Mouse (Mus musculus) CD4-positive, CD25-positive, alpha-beta regulatory T cell, adult 2 months (primary cell): ENCODE measurements around the gene Macrod1.

Experiments
- DNase-seq: peaks from one replicate; pipeline ENCODE4 v3.0.0-alpha.2; 2012; ENCODE audit warnings: low read depth, low spot score

Gene Macrod1

DNA sequence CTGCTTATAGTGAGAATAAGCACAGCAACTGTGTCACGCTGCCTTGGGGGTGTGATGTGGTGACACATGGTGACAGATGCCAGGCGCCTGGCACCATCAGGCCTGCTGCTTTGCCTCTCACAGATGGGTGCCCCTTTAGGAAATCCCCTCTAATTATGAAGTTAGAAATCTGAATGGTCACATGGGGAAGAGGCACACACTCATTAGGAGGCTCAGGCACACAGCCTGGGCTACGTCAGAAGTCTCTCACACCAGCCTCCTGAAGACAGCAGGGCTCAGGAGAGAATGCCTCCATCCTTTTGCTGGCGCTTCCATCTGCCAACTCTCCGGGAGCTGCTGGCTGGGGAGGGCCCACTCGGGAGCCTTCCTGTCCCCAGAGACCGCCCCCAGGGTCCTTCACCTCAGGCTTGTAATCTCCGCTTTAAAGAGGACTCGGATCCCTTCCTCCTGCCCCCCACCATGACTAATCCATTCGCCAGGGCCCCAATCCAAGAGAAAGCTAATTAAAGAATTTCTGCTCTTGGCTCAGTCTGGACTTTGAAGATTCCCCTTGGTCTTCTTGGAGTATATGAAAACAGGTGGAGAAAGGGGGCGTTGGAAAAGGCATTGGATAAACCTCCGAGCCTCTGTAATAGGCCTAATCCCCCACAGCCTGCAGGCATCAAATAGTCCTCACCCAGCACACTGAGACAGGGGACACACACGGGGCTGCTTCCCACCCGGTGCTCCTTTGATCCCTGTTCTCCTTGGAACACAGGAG is 26.6 kb downstream of the Macrod1 start:
- DNase-seq: no peak

DNA sequence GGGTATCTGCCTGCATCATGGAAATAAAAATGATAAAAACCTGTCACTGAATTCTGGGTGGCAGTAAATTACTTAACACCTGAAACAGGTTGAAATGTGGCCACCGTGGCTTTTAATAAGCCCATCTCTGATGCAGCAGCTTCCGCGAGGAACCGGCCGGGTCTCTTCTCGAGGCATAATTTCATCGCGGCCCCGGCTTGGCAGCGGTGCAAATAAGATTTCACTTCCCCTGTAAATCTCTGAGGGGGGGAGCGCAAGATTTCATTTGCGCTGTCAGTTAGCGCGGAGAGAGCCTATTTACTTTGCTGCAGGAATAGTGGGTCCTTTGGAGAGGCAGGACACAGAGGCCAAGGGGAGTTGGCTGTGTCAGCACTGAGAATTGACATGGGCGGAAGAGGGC is 28.1 kb downstream of the Macrod1 start:
- no peak for DNase-seq

DNA sequence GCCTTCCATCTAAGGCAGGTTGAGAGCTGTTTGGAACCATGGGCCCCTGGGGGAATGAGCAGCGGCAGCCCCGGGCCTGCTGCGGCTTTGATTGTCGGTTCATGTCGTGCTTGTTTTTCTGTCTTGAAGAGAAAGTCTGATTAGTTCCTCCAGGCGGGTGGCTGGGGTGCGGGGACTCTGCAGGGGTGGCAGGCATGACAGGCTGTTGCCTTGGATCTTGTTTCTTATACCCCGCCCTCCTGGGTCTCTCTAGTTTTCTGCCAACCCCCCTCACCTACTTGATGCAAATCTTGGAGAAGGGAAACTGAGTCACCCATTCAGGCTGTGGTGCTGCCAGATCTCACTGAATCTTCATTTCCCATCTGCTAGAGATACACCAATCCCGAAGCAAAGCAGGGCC is 31.9 kb downstream of the Macrod1 start:
- no peak for DNase-seq

DNA sequence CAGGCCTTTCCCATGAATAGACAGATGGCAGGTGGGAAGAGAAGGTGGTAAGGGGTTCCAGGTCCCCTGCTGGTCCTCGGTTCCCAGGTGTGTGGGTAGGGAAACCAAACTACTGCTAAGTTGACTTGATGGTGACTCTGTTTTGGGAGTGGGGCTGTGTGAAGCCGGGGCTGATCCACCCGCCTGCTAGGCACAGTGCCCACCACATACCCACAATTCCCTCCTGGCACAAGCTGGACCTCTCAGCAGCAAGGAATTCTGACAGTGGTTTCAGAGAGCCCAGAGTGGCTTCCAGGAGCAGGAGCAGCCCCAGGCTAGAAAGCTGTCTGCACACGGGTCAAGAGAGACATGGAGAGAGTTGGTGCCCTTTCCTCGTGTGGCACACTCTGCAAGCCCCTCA is 32.4 kb downstream of the Macrod1 start:
- DNase-seq: no peak

DNA sequence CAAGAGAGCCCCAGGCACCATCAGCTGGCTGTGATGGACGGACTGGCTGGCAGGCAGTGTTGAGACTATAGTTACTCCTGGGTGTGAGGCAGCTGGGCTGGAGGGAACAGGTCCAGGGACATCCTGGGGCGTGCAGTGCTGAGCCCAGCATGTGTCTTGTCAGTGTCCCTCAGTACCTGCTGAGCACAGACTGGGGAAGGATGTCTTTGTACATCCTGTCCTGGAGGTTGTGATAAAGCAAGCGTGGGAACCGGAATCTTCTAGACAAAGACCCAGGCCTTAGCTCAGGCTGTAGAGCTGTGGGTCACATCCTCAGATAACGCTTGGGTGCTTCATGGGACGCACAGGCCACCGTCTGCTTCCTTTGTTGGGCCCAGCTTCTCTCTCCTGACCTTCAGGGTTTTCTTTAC is 33.2 kb downstream of the Macrod1 start:
- no peak for DNase-seq

DNA sequence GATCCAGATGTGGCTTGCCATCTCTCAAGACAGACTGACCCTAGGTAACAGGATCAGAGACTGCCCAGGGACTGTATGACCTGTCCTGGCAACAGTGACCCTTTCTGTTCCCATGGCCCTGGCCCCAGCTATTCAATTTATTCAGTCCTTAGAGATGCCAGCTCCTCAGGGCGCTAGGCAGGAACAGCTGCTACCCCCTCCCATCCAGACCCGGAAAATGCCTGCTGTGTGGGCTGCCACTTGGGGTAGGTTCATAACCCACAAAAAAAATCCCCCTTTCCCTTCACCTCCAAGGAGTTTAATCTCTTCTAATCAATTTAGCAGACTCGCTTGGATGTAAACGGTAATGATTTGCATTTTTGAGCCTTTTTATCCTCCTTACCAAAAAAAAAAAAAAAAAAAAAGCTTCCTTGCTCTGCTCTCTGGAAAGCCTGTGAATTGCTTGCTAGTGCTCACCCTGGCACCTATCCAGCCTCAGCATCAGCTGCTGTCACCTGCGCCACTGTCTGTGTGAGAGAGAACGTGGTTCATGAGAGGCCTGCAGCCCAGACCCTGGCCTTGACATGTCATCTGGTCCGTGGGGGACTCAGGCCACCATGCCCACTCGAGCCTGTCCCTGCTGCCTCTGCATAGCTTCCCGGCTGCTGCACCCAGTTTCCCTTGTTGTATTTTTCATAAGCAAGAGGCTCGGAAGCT is 33.9 kb downstream of the Macrod1 start:
- no peak for DNase-seq

DNA sequence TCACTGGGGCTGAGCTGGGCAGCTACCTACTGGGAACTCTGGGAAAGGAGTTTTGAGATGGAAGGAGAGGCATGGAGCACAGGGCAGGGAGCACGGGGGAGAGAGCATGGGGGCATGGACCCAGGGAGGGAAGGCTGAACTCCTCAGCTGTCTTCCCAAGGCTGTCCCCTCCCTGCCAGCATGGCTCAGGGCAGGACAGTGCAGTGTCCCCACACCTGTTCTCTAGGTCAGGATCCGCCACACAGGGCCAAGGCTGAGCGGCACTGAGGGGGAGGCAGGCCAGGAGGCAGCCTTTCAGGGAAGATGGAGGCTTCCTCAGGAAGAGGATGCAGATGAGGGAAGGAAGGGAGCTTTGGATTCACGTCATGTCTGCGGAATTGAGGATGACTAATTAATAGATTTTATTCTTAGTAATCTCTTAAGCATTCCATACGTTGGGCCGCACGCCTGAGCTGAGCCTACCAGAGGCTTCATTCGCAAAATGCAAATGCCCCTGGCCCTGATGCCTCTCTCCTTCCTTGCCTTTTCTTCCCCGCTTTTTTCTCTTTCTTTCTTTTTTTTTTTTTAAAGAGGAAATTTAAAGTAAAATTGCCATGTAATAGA is 34.9 kb downstream of the Macrod1 start:
- DNase-seq: no peak

DNA sequence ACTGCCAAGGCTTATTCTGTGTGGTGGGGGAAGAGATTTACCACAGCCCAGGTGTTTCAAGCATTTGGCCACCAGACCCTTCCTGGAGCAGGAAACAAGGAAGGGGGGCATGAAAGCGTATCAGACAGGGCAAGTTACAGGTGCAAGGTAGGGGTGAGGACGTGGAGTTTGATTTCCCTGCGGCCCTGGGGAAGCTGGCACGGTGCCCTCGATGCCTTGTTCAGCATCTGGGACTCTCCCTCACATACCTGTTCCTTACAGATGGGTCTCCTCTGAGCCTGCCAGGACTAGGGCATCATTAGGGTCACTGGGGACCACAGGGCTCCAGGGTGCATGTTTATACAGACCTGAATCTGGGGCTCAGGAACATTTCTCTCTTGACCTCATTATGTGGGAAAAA is 36.1 kb downstream of the Macrod1 start:
- no peak for DNase-seq

DNA sequence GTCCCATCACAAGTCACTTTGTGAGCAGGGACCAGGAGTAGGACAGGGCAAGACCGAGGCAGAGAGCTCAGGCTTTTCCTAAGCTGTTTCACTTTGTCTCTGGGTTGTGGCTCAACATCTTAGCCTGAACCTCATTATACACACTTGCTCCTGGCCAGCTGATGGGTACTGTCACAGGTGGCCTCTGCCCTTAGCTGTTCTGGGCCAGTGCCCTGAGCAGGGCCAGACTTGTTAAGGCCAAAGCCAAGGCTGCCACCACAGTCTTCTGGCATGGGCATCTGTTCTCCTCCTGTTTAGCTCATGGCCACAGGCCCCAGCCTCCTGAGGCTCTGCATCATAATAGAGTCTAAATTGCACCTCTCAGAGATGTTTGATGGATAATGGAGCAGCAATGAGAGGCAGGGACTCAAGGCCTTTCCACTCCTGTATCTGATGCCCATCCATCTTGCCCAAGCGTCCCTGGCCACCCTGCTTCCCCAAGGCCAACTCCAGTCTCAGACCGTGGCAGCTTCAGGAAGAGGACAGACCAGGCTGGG is 43.1 kb downstream of the Macrod1 start:
- no peak for DNase-seq

DNA sequence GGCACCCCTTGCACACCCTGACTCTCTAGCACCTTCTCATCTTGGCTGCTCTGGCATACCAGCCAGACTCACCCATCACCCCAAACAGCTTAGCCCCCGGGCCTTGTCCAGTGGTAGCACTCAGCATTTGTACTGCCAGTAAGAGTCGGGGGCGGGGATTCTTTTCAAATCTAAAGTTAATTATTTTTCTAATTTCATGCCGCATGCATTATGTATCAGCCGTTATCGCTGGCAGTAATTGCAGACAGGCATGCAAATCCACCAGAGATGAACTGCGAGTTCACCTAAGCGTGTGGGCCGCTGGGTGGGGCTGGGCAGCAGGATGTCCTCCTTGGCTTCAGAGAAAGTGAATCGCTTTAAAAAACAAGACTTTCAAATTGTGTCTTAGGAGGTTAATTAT is 45.4 kb downstream of the Macrod1 start:
- DNase-seq: no peak

DNA sequence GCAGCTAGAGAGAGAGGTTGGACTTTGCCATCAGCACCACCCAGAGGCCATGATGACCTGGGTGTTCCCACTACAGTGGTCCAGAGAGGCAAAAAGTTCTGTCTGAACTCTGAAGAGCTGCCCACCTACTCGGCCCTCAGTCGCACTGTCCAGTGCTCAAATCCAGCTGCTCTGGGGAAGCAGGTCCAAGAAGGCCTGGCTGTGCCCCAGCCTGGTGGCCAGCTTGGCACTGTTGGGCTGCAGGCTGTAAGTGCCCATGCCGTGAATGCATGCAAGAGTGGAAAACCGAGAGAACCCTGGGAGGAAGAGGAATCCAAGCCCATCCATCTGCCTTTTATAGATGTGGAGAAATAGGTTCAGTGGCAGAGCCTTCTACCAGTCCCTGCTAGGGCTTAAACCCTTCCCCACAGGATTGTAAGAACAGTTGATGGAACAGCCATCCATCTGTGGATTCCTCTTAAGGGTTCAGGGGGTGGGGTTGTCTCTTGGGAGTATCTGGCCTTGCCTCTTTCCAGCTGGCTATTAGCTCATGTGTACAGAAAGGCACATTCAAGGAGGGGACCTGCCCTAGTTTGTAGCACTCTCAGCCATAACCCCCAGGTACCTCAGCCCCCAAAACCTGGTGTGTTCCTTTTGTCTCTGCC is 46.9 kb downstream of the Macrod1 start:
- DNase-seq: no peak

DNA sequence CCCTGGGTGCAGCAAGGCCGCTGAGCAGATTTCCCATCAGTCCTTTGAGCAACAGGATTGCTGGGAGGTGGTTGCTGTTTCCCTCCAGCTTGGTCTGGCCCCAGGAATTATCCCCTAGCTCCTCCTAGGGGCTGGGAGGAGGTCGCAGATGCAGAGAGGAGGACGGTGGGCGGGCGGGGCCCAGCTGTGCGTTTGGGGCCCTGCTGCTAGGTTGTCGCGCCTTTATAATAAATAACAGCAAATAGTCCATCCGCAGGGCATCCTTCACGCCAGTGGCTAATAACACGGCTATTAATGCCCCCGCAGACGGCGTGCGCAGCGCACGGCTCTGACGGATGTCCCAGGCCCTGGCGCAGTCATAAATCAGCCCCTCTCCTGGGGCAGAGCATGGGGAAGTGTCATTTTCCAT is 47.4 kb downstream of the Macrod1 start:
- DNase-seq: no peak

DNA sequence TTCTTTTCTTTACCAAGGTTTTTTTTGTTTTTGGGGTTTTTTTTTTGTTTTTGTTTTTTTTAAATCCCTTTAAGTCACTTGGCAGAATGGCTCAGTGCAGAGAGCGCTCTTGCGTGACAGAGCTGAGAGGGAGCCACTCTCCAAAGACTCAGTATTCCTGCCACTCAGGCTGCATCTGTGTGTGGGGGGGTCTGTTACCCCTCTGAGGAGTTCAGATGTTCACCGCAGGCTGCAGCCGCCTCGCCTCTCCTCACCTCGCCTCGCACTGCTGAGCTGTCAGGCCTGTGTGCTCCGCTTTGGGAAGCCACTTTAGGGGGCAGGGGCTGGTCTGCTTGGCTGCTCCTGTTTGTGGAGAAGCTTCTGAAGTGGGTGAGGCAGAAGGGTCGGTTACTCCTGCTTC is 48.9 kb downstream of the Macrod1 start, which contains the start of gene Flrt1:
TSS of gene Flrt1 (minus strand) at position 186 of the 400 bp plus-strand sequence.
- no peak for DNase-seq

DNA sequence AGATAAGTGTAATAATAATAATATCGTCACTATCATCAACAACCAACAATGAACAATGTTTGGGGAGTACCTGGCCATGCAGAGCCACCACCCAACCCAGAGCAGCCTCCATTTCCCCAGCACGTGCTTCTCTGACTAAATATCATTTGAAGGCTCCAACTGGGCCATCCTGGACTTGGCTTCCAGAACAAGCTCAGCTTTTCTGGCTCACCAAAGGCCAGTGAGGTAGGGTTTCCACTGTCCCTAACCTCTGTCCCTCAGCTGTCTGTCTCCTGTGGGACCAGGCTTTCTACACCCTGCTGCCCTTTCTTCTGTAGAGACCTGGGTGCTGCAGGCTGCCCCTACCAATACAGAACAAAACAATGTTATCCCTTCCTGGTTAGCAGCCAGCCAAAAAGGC is 50.0 kb downstream of the Macrod1 start:
- DNase-seq: no peak

DNA sequence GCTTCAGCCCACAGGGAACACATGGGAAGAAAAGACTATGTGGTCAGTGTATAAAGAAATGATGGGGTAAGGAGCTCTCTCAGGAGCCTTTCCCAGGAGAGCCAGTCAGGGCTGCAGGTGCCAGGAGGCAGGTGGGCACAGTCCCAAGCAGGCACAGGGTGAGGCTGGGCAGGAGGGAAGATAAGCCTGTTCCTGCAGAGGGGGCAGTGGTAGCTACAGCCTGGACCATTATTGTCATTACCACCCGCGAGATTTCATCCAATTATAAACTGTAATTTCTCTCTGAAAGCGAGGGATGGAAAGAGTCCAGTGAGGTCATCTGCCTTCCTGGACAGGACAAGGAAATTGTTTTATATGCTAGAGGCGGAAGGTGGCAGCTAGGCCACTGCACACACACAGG is 50.6 kb downstream of the Macrod1 start:
- DNase-seq: no peak

DNA sequence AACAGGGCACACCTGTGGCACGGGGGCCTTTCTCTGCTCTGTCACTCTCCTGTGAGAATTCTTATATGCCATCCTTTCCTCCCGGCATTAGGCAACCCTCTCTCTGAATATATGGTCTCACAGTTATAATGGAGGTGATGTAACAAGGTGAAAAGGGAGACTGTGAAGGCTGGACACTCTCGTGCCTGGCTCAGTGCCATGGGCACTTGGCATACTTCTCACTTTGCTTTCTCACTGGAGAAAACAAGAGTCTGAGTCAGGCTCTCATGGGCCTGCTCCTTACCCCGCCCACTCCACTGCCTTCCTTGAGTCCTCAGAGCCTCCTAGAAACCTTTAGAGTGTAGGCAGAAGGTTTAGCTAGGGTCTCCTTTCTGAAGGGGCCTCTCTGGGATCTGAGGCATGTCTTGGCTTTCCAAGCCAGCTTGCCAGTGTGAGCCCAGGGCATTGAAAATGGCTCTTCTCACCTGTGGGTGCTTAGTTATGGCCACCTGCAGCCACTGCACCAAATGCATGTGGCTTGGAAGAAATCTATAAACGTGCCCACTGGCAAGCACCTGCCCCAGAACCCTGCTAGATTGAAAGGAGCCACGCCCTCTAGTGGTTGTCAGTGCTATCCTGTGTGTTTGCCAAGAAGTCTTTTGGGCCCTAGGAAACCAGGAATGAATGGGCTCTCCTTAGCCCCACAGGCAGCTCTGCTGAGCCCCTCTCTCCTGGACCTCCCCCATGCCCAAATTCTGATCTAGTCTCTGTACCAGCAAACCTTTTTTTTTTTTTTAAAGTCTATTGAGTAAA is 51.7 kb downstream of the Macrod1 start:
- DNase-seq: peak; percentile 65

DNA sequence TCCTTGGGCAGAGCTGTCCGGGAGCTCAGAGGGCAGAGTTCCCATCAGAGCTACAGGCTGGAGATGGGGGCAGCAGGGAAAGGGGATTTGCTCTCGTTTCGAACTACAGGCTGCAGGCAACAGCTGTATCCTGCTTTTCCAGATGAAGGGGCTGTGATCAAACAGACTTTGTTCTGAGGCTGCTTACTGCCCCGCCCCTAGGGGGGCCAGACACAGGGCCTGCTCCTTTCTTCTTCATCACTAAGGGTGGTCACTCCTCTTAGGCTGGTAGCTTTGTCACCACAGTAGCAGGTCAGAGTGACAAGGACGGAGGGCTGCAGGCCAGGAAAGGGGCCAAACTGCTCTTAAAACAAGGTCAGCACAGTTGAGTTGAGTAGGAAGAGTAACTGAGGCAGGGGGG is 53.5 kb downstream of the Macrod1 start:
- no peak for DNase-seq

DNA sequence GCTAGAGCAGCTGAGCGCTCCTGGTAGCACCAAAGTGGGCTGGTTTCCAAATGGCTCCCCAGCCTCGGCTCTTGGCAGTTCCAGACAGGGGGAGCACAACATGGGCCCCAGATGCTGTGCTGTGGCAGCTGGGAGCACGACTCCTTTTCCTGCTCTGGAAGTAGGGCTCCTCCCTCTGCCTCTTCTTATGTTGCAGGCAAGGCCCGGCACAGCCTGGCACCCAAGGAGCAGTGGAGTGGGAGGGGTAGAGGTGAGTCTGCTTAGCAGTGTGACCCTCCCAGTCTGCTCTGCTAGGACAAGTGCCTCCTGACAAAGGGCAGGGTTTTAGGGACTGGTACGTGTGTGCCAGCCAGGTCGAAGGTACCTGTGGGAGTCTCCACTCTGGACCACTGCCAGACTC is 54.3 kb downstream of the Macrod1 start:
- no peak for DNase-seq

DNA sequence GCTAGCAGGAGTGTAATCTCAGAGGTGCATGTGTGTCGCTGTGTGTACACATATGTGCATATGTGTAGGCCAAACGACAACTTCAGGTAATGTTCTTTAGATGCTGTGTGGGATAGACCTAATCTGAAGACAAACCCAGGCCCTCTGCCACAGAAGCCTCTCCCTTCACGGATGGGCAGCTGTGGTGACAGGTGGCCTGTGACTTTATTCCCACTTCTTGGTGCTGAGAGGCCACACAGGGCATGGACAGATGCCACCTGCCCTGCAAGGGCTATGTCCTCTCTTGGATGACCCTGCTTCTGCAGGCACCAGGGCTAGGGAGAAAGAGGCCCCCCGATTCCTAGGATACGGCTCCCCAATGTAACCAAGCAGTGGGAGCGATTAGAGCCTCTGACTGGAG is 54.7 kb downstream of the Macrod1 start:
- no peak for DNase-seq

DNA sequence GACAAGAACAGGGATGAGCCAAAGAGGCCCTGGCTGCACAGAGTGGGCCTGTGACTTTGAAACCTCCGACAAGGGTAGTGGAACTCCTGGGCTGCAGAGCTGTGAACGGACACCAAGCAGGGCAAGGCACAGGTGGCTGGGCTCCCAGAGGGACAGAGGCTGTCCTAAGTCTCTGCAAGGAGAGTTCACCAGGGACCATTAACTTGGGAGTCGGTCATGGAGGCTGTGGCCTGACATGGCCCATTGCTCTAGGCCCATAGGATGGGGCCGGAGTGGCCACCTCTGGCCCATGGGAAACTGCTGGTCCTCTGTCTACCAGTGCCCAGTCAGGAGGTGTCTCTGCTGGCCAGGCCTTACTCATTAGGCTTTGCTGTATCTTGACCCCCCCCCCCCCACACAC is 55.1 kb downstream of the Macrod1 start:
- no peak for DNase-seq

DNA sequence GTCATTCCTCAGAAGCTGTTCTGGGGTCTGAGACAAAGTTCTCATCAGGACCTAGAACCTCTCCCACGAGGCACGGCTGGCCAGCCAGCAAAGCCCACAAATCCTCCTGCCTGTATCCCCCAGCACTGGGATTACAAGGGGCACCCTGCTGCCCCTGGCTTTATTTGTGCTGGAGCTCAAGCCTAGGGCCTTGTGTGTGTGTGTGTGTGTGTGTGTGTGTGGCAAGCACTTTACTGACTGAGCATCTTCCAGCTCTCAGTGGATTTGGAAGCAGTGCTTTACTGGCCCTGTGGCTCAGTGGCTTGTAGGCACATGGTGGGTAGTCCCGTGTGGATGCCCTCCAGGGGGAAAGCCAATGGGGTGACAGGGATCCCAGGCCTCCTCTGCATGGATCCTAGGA is 56.0 kb downstream of the Macrod1 start:
- DNase-seq: no peak
